Mouse (Mus musculus) heart, embryonic 15.5 days (tissue): ENCODE data around the gene Rit1. TPM values are rescaled to one million over a fixed set of nuclear protein-coding genes. Genes with fewer than 3 reads are reported as not detected.
A peak's percentile ranks its signal among the peaks of the same experiment; 100 is the strongest.
"Not testable (repeated sequence)": the region's sequence is repeated elsewhere in the genome, so short reads cannot be mapped to it uniquely, and the experiment has no call there.

Source experiments
- ATAC-seq: fragments of 200-750 bp; cut with Nextera tagmentation; replicated peaks from 2 replicates; pipeline ENCODE4 v1.8.0; 2017; ENCODE audit warnings: low read depth, moderate TSS enrichment; ENCODE audit not compliant: insufficient number of reproducible peaks, insufficient read depth, low FRiP score
- H3K27ac ChIP-seq: fragments of 300-500 bp; sonication (generic); 2 replicates; pipeline ENCODE4 v1.5.1; 2015; ENCODE audit warnings: mild to moderate bottlenecking, inconsistent platforms
- H3K27me3 ChIP-seq: fragments of 300-500 bp; sonication (generic); 2 replicates; pipeline ENCODE4 v1.6.1; 2015; ENCODE audit warnings: inconsistent platforms
- H3K36me3 ChIP-seq: fragments of 300-500 bp; sonication (generic); 2 replicates; pipeline ENCODE4 v1.6.1; 2015; ENCODE audit warnings: mild to moderate bottlenecking, inconsistent platforms
- H3K4me1 ChIP-seq: fragments of 300-500 bp; sonication (generic); replicated peaks from 2 replicates; pipeline ENCODE4 v1.6.1; 2015; ENCODE audit warnings: inconsistent platforms
- H3K4me2 ChIP-seq: fragments of 300-500 bp; sonication (generic); 2 replicates; pipeline ENCODE4 v1.6.1; 2015; ENCODE audit warnings: inconsistent platforms, mild to moderate bottlenecking, moderate library complexity
- H3K4me3 ChIP-seq: fragments of 300-500 bp; sonication (generic); 2 replicates; pipeline ENCODE4 v1.5.1; 2015; ENCODE audit warnings: mild to moderate bottlenecking, inconsistent platforms
- H3K9ac ChIP-seq: fragments of 300-500 bp; sonication (generic); 2 replicates; pipeline ENCODE4 v1.6.1; 2015; ENCODE audit warnings: mild to moderate bottlenecking, inconsistent platforms
- H3K9me3 ChIP-seq: fragments of 300-500 bp; sonication (generic); replicated peaks from 2 replicates; pipeline ENCODE4 v1.6.1; 2016; ENCODE audit warnings: inconsistent platforms
- WGBS: fragments of 180-500 bp; shearing (Covaris S2); methylation state at CpG from one replicate; pipeline ENCODE4 v1.1.7; 2015; ENCODE audit warnings: mixed read lengths; 5-methylcytosine and 5-hydroxymethylcytosine counted together
- polyA plus RNA-seq: library from polyadenylated mRNA; unstranded; fragments of >200 nt; fragmentation: Nextera tagmentation; extraction: Ambion mirVana; gene quantifications from 2 replicates; pipeline ENCODE4 v1.2.1, GENCODE M21; 2015

Gene Rit1
- polyA plus RNA-seq, 1 experiment from 2014 or later = 49.9 TPM

GRCm38 (mm10) chr3:88745534-88745933 is 28.9 kb downstream of the Rit1 start:
- H3K36me3 ChIP-seq = peaks cover 19% of the 10 kb centered on the region
- WGBS = 85% methylated on average over 9 of the region's 9 CpGs
- H3K4me2 ChIP-seq = no peak overlapping the region
- no peaks in the 10 kb centered on the region; the same call in 1 of the 2 replicates for H3K9me3 ChIP-seq
- no peak for ATAC-seq
- H3K4me3 ChIP-seq = no peak overlapping the region
- no peaks in the 10 kb centered on the region for H3K27me3 ChIP-seq
- peak overlapping the region; percentile 21; the same call in 1 of the 2 replicates for H3K27ac ChIP-seq
- no peak overlapping the region for H3K9ac ChIP-seq
- H3K4me1 ChIP-seq = 0 out of 2 replicates have a peak, but pooled peaks cover 4% of the 10 kb centered on the region

GRCm38 (mm10) chr3:88746139-88746870 is 29.7 kb downstream of the Rit1 start:
- H3K36me3 ChIP-seq = peaks cover 19% of the 10 kb centered on the region
- 0 out of 2 replicates have a peak overlapping the region, but pooled peaks have one; percentile 21 for H3K27ac ChIP-seq
- 79% methylated on average over 15 of the region's 15 CpGs for WGBS
- no peak overlapping the region for H3K4me3 ChIP-seq
- no peak overlapping the region for H3K9ac ChIP-seq
- H3K9me3 ChIP-seq = no peaks in the 10 kb centered on the region; the same call in 1 of the 2 replicates
- no peak for ATAC-seq
- no peaks in the 10 kb centered on the region for H3K27me3 ChIP-seq
- no peak overlapping the region for H3K4me2 ChIP-seq
- H3K4me1 ChIP-seq = 0 out of 2 replicates have a peak, but pooled peaks cover 4% of the 10 kb centered on the region

GRCm38 (mm10) chr3:88746871-88747231 is 30.2 kb downstream of the Rit1 start:
- H3K4me1 ChIP-seq = 0 out of 2 replicates have a peak, but pooled peaks cover 4% of the 10 kb centered on the region
- H3K27ac ChIP-seq = no peak overlapping the region
- H3K9ac ChIP-seq = no peak overlapping the region
- no peaks in the 10 kb centered on the region for H3K27me3 ChIP-seq
- H3K36me3 ChIP-seq = peaks cover 19% of the 10 kb centered on the region
- WGBS = 68% methylated on average over 4 of the region's 4 CpGs
- no peak for ATAC-seq
- no peaks in the 10 kb centered on the region; the same call in 1 of the 2 replicates for H3K9me3 ChIP-seq
- H3K4me2 ChIP-seq = no peak overlapping the region
- H3K4me3 ChIP-seq = no peak overlapping the region

GRCm38 (mm10) chr3:88754283-88754682 is 37.6 kb downstream of the Rit1 start:
- Histone ChIP-seq H3K9ac (no peak overlapping the region), H3K4me3 (no peak overlapping the region), H3K27ac (no peak overlapping the region), H3K4me1 (peaks cover 24% of the 10 kb centered on the region), H3K9me3 (no peaks in the 10 kb centered on the region), H3K27me3 (no peaks in the 10 kb centered on the region), H3K36me3 (no peaks in the 10 kb centered on the region), H3K4me2 (no peak overlapping the region)
- no peak for ATAC-seq
- WGBS = 65% methylated on average over 4 of the region's 4 CpGs

GRCm38 (mm10) chr3:88755541-88755940 is 38.9 kb downstream of the Rit1 start:
- Histone ChIP-seq H3K4me3 (no peak overlapping the region), H3K36me3 (no peaks in the 10 kb centered on the region), H3K4me2 (no peak overlapping the region), H3K4me1 (peaks cover 24% of the 10 kb centered on the region), H3K9ac (no peak overlapping the region), H3K27ac (no peak overlapping the region), H3K9me3 (no peaks in the 10 kb centered on the region), H3K27me3 (no peaks in the 10 kb centered on the region)
- WGBS = 53% methylated on average over 3 of the region's 3 CpGs
- ATAC-seq = no peak

GRCm38 (mm10) chr3:88756276-88756675 is 39.6 kb downstream of the Rit1 start:
- ATAC-seq = no peak
- 56% methylated on average over 4 of the region's 4 CpGs for WGBS
- no peaks in the 10 kb centered on the region for H3K9me3 ChIP-seq
- H3K4me1 ChIP-seq = peaks cover 24% of the 10 kb centered on the region
- no peaks in the 10 kb centered on the region for H3K36me3 ChIP-seq
- H3K27me3 ChIP-seq = no peaks in the 10 kb centered on the region
- no peak overlapping the region for H3K9ac ChIP-seq
- no peak overlapping the region for H3K4me3 ChIP-seq
- H3K27ac ChIP-seq = peak overlapping the region; percentile 9; the same call in 1 of the 2 replicates
- no peak overlapping the region for H3K4me2 ChIP-seq

GRCm38 (mm10) chr3:88758045-88758500 is 41.4 kb downstream of the Rit1 start:
- peak; percentile 79 for ATAC-seq
- Histone ChIP-seq H3K27ac (peak overlapping the region; percentile 91), H3K9ac (peak overlapping the region; percentile 22; the same call in 1 of the 2 replicates), H3K9me3 (no peaks in the 10 kb centered on the region), H3K36me3 (no peaks in the 10 kb centered on the region), H3K4me1 (peaks cover 26% of the 10 kb centered on the region), H3K27me3 (no peaks in the 10 kb centered on the region), H3K4me3 (no peak overlapping the region), H3K4me2 (peak overlapping the region; percentile 53)
- WGBS = 8% methylated on average over 5 of the region's 5 CpGs

- Histone ChIP-seq H3K27ac (no peak overlapping the region), H3K9me3 (no peaks in the 10 kb centered on the region), H3K4me3 (no peak overlapping the region), H3K9ac (no peak overlapping the region), H3K4me1 (peaks cover 17% of the 10 kb centered on the region), H3K27me3 (no peaks in the 10 kb centered on the region), H3K36me3 (no peaks in the 10 kb centered on the region), H3K4me2 (no peak overlapping the region)
- WGBS = 88% methylated on average over 19 of the region's 19 CpGs
- ATAC-seq = no peak
Measured at GRCm38 (mm10) chr3:88761619-88762018, 45.0 kb downstream of the Rit1 start.

- no peak for ATAC-seq
- Histone ChIP-seq H3K27ac (no peak overlapping the region), H3K36me3 (no peaks in the 10 kb centered on the region), H3K9me3 (no peaks in the 10 kb centered on the region), H3K4me2 (no peak overlapping the region), H3K9ac (no peak overlapping the region), H3K27me3 (no peaks in the 10 kb centered on the region), H3K4me3 (no peak overlapping the region), H3K4me1 (peaks cover 17% of the 10 kb centered on the region)
- 25% methylated on average over 6 of the region's 6 CpGs for WGBS
Measured at GRCm38 (mm10) chr3:88762401-88762831, 45.8 kb downstream of the Rit1 start.

GRCm38 (mm10) chr3:88771189-88771940 is 54.7 kb downstream of the Rit1 start:
- Histone ChIP-seq H3K4me2 (peak overlapping the region; percentile 61), H3K27ac (peak overlapping the region; percentile 83), H3K4me3 (peak overlapping the region; percentile 42)
- not testable (repeated sequence) for H3K9me3 ChIP-seq, H3K4me1 ChIP-seq, H3K9ac ChIP-seq, H3K27me3 ChIP-seq, H3K36me3 ChIP-seq
- peak; percentile 81 for ATAC-seq
- 1% methylated on average over 22 of the region's 28 CpGs for WGBS

GRCm38 (mm10) chr3:88771941-88772280 is 55.3 kb downstream of the Rit1 start:
- not testable (repeated sequence) for H3K9me3 ChIP-seq, H3K27me3 ChIP-seq, H3K4me1 ChIP-seq, H3K36me3 ChIP-seq, H3K9ac ChIP-seq, ATAC-seq
- H3K4me2 ChIP-seq = peak overlapping the region; percentile 61
- H3K4me3 ChIP-seq = peak overlapping the region; percentile 42
- peak overlapping the region; percentile 83 for H3K27ac ChIP-seq
- 13% methylated on average over 3 of the region's 6 CpGs for WGBS
